Mouse (Mus musculus) lung, postnatal 14 days (tissue): ENCODE measurements around the gene Plekhh2.
A peak's percentile ranks its signal among the peaks of the same experiment; 100 is the strongest.
"Not testable (repeated sequence)": the region's sequence is repeated elsewhere in the genome, so short reads cannot be mapped to it uniquely, and the experiment has no call there.

Experiments used
- DNase-seq: peaks from one replicate; pipeline ENCODE4 v3.0.0; 2021

Gene Plekhh2

GRCm38 (mm10) chr17:84512516-84513085, 906 bp downstream of the Plekhh2 start:
- no peak for DNase-seq

GRCm38 (mm10) chr17:84515901-84516300, 4.2 kb downstream of the Plekhh2 start:
- DNase-seq = no peak

- no peak for DNase-seq
Observed at GRCm38 (mm10) chr17:84519346-84519745, 7.7 kb downstream of the Plekhh2 start.

GRCm38 (mm10) chr17:84520057-84520456, 8.4 kb downstream of the Plekhh2 start:
- no peak for DNase-seq

- DNase-seq = no peak
Observed at GRCm38 (mm10) chr17:84529356-84529755, 17.7 kb downstream of the Plekhh2 start.

DNA sequence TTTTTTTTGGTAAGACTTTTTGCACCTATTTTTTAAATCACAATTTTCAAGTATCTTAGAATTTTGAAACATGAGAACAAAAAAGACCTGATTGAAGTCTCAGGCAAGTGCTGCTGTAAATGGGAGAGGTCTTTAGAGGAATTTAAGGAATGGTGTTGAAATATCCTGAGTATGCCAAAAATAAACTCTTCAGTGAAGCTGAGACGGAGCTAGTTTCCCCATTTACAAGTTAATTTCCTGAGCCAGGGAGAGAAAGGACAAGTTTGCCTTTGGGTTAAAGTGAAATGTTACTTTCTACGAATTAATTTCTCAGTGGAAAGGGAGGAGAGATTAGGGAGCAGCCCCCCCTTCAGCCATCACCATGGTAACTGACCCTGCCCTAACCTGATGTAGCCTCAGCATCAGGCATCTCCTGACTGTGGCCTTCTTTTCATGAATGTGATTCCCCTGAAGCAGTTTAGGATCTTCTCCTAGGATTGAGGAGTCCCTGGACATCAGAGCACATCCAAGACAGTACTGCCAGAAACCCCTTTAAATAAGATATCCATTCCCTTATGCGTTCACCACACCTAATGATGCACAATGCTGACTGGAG, 18.6 kb downstream of the Plekhh2 start:
- DNase-seq = no peak

GRCm38 (mm10) chr17:84532909-84533499, 21.3 kb downstream of the Plekhh2 start:
- no peak for DNase-seq

DNA sequence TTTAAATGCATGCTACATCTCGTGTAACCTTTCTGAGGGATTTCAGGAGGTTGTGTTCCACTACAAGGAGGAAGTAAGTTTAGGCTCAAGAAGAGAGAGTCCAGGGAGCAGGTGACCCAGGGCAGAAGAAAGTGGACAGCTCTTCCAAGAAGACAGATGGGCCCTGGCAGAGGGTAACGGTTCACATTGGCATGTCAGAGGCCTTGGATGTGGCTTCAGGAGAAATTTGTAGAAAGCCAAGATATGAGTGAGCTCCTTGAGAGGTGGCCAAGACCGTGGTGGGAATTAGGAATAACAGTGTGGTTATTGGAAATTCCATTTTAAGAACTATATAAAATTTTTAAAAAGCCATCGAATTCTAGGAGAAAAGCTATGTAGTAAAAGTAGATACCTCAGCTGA, 22.1 kb downstream of the Plekhh2 start:
- no peak for DNase-seq

- no peak for DNase-seq
Observed at GRCm38 (mm10) chr17:84534632-84535031, 22.9 kb downstream of the Plekhh2 start.

GRCm38 (mm10) chr17:84535226-84535625, 23.5 kb downstream of the Plekhh2 start:
- DNase-seq = no peak

DNA sequence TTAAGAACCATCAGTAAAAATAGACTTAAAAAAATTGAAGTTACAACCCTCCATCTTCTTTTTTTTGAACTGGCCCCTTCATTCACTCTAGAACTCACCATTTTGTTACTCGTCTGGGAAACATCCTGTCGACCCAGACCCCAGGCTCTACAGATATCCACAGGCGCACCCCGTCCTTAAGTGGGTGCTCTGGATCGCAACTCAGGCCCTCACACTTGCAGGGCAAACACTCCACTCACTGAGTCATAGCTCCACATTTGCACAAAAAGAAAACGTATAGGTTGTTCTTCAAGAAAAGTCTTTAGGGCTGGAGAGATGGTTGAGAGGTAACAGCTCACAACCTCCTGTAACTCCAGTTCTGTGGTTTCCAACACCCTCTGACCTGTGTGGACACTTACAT, 25.6 kb downstream of the Plekhh2 start:
- DNase-seq = no peak

DNA sequence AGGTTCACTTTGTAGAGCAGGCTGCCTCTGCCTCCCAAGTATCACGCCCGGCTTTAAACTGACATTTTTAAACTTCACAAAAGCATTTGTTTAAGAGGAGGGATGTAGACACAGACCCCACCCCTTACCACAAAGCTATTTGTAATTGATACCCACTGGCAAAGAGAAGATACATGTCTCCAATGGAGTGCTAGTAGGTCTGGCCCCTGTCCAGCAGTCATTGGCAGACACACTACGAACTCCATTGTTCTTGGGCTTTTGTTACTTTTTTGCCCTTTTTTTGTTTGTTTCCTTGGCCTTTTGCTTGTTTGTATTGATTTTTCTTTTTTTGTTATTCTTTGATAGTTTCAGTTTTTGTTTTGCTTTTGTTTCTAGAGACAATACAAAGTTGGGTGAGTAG, 26.3 kb downstream of the Plekhh2 start:
- DNase-seq = no peak

DNA sequence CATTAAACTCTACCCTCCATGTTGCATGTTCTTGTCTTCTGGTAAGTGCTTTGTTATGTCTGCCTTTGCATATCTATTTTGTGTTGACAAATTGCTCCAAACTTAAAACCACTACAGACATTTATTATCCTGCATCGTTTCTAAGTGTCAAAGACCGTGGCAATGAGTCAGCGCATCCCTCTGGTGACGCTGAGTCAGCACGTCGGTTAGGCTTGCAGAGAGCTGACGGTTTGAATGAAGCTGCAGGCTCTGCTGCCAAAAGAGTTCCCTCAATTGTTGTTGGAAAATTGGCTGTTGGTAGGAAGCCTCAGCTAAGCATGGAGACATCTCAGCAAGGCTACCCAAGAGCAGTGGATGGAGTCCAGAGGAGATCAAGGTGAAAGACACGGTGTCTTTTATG, 28.9 kb downstream of the Plekhh2 start:
- no peak for DNase-seq

DNA sequence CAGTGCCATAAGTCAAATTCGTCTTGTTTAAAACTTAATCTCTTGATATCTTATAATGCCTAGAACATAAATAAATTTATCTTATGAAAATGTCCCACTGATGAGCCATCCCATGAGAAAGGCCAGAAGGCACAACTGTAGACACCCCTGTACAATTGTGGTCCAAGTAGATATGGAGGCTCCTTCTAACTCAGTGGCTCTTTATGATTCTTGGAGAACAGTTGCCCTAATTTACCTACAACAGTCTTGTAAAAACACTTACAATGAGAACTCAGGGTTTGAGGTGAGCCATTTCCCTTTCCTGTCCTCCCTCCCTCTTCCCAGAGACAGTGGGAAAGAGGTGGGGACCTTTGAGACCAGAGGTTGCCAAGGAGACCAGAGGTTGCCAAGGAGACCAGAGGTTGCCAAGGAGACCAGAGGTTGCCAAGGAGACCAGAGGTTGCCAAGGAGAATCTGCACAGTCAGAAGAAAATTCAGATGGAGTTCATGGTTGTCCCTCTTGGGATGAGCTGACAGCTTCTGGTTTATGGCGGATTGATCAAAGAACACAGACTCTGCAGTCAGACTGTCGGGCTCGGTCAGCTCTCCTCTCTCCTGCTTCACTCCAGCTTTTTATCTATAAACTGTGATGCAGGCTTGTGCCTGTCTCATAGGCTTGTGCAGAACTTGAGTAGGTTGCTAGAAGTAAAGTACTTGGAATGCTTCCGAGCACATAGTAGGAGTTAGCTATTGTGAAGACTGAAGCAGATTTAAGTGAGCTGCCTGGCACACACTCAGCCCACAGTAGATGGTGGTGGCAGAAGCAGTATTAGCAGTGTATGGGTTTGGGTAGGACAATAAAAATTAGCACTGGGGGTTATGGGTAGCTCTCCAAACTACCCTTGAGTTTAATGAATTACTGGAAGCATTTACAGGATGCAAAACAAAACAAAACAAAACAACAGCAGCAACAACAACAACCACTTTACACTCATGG, 39.5 kb downstream of the Plekhh2 start:
- DNase-seq = no peak

DNA sequence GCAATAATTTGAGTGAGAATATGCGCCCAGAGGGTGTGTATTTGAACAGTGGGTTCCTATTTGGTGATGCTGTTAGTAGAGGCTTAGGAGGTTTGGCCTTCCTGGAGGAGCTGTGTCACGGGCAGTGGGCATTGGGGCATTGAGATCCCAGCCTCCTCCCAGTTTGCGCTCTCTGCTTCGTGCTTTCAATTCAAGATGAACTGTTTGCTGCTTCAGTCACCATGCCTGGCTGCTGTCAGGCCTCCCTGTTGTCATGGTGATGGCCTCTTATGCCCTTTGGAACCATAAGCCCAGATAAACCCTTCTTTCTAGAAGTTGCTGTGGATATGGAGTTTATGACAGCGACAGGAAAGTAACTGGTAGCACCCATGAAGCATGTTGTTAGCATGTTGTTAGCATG, 40.5 kb downstream of the Plekhh2 start:
- DNase-seq = no peak

- not testable (repeated sequence) for DNase-seq
Observed at GRCm38 (mm10) chr17:84564264-84564663, 52.6 kb downstream of the Plekhh2 start.

GRCm38 (mm10) chr17:84565762-84566161, 54.1 kb downstream of the Plekhh2 start:
- no peak for DNase-seq

DNA sequence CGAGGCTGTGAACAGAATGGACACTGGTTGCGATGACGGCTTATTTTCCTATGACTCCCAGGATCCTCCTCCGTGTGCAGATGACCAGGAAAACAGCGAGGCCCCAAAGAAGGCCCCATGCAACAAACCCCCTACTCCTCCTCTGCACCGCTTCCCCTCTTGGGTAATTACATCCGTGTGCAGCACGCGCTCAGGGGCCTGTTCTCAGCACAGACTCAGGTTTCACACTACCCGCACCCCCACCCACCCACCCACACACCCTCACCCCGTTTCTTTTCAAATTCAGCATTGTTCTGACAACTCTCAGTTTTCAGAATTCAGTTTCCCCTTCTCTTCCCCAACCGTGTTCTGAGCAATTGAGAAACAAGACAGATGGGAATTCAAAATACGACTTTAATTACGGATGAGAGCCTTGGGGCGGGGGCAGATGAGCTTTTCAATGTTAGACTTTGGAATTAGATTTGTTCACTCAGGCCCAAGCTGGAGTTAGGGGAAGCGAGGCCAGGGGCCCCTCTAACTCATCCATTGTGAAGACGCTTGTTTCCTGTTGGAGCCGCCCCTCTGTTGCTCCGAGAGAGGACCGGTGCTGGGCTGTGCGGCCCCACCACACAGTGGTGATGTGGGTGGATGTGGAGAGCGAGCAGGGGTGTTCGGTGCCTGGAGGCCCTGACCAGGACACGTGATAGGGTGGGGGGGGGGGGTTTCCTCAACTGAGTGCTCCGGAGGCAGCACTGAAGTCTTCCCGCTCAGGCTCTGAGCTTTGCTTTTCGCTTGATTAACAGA, 55.3 kb downstream of the Plekhh2 start:
- DNase-seq = no peak

GRCm38 (mm10) chr17:84568807-84569206, 57.1 kb downstream of the Plekhh2 start:
- DNase-seq = no peak

DNA sequence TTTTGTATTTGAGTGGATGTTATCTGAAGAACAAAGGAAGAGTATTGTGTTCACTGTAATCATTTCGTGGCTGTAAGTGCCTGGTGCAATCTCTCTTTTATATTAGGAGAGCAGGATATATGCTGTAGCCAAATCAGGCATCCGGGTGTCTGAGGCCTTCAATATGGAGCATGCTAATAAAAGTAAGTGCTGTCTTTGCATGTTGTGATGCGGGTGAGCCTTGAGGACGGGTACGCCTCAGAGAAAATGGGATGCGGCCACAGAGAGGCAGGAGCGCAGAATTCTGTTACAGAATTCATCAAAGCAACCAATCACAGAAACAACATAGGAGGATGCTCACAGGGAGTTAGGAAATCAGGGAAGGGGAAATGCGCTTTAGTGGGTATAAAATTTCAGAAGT, 58.1 kb downstream of the Plekhh2 start:
- DNase-seq = no peak

GRCm38 (mm10) chr17:84571629-84572028, 59.9 kb downstream of the Plekhh2 start:
- peak; percentile 7 for DNase-seq

- peak; percentile 42 for DNase-seq
Observed at GRCm38 (mm10) chr17:84573305-84573704, 61.6 kb downstream of the Plekhh2 start.

DNA sequence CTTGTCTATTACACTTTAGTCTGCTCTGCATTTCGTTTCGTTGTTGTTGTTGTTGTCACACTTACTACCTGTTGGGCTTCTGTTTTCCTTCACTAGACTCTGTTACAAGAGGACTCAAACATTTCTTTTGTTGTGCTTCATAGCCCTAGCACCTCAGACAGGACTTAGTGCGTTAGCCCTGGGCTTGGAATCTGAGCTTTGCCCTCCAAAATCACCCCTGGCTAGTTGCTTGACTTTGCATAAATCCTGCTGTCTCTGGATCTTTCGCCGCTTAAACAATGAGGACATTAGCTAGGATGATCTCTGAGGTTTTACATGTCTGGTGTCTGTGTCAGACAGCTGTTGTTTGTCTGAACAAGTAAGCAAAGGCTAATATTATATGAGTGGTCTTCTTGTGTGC, 62.2 kb downstream of the Plekhh2 start:
- DNase-seq = no peak
